Mouse (Mus musculus): ENCODE measurements around the gene Cers5.
"Not testable (repeated sequence)": the region's sequence is repeated elsewhere in the genome, so short reads cannot be mapped to it uniquely, and the experiment has no call there.

Gene Cers5

DNA sequence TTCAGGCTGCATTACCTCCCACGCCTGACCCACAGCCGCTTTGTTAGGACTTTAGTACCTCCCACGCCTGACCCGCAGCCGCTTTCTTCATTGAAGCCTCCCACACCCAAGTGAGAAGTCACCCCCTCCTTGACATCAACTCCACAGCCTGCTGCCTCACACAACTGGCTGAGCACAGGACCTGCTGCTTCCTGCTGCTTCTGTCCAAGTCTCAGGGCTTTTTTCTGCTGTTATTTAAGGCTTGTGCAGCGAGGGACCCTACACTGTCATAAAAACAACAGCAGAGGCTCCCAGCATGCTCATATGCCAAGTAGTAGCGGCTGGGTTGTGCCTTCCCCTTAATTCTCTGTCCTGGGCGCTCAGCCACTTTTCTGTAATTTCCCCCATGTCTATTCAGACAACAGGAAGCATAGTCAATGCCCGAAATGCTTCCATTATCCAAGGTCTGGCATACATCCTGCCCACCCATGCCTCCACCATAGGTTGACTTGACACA, 15.0 kb upstream of the Cers5 start:
- DNase-seq = no peak

DNA sequence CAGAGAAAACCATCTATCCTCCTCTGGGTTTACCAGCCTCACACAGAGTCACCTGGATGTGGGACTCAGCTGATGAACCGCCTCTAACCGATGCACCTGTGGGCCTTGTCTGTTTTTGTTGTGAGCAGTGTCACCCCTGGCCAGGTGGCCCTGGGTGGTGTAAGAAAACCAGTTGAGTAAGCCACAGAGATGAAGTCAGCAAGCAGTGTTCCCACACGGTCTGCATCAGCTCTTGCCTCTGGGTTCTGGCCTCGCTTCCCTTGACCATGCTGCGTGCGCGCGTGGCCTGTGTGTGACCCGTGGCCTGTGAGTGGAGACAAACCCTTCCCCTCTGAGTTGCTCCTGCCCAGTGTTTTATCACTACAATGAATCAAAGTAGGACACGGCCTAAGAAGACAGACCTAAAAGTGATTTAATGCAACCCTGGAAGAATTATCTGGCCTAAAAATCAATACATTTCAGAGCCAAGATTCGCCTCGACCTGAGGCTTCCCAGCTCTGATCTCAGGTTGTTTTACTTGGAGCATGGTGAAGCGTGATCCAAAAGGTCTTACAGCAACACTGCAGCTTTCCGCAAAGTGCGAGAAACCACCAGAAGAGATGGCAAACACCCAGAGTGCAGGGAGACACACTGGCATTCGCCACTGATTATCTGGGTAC, 6.1 kb upstream of the Cers5 start:
- no peak for DNase-seq

DNA sequence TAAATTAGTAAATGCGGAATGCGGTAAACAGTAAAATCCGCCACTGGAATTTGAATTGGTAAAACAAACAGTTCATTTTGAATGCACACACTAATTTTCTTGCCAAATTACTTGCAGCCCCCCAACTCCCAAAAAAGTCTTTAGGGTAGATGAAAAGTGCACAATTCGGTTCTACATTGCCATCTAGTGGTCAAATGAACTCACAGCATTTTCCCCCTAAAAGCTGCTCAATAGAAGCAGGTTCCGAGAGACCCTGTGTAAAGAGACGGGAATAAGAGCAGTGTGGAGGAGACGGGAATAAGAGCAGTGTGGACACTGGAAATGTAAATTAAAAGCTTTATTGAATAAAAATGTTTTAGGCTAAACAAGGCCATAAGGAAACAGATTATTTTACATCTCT, 5.5 kb upstream of the Cers5 start:
- peak in 1 of 2 experiments; percentile 33 for DNase-seq

DNA sequence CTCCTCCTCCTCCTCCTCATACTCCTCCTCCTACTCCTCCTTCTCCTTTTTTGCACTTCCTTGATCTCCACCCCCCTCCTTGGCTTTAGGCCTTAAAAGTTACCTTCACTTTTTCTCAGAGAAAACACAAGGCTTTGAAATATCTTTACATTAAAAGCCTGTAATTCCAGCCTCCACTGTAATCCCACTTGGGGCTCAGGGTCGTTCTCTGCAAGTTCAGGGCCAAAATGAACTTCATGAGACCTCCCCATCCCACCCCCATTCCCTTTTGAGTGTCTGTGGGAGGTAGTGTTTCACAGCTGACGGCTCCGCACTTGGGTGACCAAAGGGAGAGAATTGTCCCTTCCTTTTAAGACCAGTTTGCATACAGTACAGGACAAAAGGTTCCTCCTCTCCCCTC, 240 bp upstream of the Cers5 start:
- DNase-seq = no peak

DNA sequence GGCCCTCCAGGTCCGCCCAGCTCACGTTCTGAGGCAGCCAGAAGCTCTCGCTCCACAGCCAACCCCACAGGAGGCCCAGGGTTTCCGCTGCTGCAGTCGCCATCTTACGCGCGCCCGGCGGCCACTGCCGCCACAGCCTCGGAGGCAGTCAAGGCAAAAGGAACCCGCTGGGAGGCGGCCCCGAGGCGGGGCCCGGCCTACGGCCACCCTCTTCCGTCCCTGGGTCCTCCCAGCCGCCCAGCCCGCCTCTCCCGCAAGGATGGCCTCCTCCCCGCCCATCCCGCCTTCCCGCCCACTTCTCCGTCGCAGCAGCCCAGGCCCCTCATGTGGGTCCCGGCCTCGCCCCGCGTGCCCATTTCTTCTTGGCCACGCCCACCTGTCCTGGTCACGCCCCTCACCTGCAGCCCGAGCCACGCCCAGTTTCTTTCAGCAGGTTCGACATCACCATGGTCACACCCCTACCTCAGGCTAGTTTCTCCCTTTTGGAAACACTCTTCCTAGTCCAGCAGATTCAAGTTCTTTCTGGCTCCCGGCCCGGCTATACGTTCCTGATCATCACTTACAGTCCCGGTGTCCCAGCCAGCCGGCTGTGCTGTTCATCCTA, 306 bp downstream of the Cers5 start:
- DNase-seq = peak; percentile 77 to 82

DNA sequence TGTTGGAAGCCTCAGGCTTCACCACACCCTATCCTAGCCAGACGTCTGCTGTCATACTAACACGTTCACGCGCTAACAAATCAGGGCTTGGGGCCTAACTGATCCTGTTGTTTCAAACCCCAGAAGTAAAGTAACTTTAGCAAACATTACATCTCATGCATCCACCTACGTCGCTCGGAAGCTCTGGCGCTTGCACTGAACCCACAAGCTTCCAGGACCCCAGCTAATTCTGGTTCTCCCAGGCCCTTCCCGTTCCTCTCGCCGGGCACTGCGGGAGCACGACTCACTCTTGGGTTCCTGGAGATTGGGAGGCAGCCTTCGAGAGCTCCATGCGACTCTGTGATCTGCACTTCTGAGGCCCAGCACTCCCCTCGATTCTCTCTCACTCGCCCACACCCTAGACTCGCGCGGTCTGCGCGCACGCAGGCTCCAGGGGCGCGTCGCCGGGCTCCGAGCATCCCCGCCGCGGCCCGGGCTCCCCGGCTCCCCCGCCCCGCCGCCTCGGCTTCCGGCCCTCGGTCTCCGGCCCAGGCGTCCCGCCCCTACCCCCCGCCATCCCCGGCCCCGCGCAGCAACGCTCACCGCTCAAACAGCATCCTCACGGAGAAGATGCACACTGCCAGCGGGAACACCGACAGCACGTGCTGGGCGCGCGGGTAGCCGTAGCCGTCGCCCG, 946 bp downstream of the Cers5 start:
- no peak for DNase-seq

DNA sequence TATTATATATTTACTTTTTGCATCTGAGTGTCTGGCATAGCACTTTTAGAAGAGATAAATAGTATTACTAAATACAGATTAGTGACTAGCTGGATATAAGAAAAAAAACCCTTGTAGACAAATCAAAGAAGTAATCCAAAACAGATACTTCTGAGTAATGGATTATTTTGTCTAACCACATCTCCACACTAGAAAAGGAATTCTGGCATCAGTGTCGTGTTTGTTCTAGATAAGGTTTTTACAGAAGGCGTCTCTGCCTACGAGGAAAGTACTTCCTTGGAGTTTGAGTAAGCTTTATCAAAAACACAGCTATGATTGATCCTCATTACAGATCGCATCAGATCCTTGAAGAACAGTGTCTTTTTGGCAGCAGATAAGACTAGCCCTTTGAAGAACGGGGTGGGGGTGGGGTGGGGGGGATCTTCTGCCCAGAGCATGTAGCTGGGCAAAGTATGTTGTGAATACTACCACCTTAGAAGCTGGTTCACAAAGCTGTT, 1.6 kb downstream of the Cers5 start:
- no peak for DNase-seq

DNA sequence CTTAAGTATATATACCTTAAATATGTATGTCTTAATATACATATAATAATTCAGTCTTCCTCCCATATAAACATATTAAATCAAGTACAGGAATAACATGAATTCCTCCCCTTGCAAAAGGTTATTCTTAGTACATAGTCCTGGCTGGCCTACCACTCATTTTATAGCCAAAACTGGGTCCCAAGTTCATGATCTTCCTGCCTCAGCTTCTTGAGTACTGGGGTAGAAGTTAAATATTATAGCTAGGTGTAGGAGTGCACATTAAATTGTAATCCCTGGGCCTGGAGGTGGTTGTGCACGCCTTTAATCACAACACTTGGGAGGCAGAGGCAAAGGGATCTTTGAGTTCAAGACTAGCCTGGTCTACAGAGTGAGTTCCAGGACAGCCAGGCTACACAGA, 3.9 kb downstream of the Cers5 start:
- no peak for DNase-seq

DNA sequence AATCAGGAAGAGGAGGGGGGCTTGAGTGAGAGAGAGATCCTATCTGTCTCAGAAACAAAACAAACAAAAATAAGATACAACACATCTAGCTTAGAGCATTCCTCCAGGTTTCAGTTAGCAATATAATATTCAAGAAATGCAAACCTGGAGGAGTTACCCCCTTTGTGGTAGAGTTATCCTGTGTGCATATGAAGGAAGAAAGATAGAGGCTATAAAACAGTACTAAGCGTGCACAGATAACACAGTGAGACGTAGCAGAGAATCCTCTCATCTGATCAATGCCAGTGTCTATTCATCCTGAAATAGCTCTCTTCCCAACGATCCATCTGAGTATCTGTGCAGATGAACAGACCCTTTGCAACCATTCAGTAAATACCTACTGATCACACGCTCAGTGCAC, 5.2 kb downstream of the Cers5 start:
- no peak for DNase-seq

DNA sequence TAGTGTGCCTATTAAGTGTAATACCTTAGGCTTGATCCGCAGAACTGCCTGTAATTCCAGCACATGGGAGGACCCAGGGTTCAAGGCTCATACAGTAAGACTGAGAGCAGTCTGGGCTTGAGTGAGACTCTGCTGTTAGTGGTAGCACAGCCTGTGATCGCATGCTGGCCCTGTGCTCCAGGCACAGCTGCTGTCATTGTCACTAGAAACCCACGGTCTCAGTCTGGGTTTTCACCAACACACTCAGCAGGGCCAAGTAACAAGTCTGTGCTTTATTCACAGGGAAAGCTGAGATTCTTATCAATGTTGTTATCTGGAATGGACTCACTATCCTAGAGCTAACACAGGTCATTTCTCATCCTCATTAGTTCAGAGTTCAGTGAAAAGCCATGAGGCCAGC, 18.5 kb downstream of the Cers5 start:
- DNase-seq = no peak

DNA sequence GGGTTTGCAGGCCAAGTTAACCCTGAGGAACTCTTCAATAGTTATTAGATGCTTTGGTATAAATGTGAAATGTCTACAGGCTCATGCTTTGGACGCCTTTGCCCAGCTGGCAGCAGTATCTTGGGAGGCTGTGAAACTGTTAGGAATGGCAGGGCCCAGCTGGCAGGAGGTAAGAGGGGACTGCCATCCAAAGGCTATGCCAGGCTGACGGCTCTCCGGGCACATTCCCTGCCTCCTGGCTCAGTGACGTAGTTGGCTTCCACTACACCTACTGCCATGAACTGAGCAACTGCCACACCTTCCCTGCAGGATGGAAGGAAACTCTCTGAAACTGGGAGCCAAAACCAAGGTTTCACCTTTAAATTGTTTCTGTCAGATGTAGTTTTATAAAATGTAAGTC, 32.5 kb downstream of the Cers5 start:
- peak; percentile 26 to 45 for DNase-seq

DNA sequence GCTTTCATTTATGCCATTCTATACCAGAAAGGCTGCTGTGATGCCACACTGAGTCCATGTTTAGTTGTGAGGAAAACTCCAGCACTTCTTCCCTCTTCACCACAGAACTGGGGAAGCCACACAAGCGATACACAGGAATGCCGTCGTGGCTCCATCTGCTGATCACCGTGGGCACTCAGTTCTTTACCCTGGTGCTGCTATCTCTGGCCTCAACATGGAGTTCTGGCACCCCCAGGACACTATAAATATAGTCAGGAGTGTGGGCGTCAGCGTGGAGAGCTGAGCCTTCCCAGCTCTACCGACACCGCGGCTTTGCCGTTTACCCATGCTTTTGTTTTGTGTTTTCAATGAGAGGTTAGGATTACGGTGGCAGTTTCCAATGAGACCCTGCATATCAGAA, 36.0 kb downstream of the Cers5 start:
- no peak for DNase-seq

DNA sequence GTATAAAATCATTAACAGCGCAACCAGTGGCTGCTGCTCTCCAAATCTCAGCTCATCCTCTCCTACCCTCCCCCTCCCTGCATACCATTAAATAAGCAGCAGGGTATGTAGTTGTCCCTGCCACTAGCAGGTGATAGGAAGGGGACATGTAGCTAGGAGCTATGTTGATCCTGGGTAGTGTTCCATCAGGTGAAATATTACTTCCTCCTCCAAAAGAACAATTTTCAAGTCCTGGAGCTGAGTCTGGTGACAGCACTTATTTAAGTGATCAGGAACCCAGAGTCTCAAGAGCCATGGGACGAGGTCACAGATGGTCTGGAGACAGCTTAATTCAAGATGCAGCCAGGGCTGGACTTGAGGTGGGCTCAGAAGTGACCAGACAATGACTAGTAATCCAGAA, 37.1 kb downstream of the Cers5 start:
- peak; percentile 97 to 100 for DNase-seq

DNA sequence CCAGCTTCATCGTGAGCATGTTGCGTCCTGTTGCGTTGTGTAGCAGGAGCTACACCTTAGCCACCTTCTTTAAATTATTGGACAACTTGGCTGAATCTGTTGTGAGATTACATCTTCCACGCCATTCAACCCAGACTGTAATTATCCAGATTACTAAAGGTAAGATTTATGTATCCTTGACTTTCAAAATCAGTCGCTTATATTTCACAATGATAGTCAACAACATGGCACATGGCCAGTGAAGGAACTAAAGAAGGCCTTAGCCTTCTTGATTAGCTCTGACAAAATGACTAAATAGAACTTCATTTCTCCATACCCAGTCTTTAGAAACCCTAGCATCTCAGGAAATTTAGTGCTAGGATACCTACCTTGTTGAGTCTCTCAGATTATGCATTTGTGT, 39.5 kb downstream of the Cers5 start:
- no peak for DNase-seq

DNA sequence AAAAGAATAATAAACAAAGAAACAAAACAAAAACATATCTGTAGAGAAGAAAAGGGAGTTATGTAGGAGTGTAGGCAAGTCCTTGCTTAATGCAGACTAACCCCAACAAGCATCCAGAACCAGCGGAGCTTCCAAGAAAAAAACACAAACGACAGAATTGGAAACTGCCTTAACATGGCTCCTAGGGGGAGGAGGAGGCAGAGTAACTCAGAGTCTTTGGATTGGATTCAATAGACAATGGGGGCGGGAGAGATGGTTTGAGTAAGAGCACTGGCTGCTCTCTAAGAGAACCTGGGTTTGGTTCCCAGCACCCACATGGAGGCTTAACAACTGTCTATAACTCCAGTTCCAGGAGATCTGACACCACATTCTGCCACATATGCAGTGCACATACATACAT, 41.0 kb downstream of the Cers5 start:
- no peak for DNase-seq

DNA sequence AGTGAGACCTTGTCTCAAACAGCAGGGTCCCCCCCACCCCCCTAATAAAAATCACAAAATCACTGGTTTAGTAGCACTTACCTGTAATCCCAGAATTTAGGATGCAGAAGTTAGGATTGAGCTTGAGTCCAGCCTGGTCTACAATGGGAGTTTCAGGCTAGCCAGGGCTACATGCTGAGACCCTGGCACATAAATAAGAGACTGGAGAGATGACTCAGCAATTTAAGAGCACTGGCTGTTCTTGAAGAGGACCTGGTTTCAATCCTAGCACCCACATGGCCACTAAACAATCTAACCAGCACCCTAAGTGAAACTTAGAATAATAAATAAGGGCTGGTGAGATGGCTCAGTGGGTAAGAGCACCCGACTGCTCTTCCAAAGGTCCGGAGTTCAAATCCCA, 41.5 kb downstream of the Cers5 start:
- DNase-seq = no peak

DNA sequence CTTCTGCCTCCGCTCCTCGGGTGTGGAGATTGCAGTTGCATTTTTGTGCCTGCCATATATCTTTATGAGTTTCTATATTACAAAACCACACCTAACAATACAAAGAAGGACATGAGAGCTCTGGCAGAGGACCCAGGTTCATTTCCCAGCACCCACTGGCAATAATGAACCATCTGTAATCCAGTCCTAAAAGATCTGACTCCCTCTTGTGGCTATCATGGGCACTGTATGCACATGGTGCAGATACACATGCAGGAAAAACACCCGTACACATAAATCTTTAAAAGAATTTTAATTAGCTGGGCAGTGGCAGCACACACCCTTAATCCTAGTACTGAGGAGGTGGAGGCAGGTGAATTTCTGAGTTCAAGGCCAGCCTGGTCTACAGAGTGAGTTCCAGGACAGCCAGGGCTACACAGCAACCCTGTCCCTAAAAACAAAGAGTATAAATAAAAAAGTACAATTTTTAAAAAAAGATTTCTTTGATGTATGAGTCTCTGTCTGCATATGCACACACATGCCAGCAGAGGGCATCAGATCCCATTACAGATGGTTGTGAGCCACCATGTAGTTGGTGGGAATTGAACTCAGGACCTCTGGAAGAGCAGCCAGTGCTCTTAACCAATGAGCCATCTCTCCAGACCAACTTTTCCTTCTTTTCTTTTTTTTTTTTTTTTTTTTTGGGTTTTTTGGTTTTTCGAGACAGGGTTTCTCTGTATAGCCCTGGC, 43.5 kb downstream of the Cers5 start:
- no peak for DNase-seq

DNA sequence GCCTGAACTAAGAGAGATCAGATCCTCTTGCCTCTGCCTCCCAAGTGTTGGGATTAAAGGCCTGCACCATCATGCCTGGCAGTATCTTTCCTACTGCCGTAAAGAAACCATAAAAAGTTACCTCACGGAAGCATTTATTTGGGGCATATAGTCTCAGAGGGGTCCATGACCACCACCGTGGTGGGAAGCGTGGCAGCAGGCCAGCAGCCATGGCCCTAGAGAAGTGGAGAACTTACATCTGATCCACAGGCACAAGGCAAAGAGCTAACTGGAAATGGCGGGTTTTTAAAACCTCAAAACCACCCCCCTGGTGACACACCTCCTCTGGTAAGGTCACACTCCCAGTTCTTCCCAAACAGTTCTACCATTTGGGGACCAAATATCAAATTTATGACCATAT, 44.5 kb downstream of the Cers5 start:
- no peak for DNase-seq

DNA sequence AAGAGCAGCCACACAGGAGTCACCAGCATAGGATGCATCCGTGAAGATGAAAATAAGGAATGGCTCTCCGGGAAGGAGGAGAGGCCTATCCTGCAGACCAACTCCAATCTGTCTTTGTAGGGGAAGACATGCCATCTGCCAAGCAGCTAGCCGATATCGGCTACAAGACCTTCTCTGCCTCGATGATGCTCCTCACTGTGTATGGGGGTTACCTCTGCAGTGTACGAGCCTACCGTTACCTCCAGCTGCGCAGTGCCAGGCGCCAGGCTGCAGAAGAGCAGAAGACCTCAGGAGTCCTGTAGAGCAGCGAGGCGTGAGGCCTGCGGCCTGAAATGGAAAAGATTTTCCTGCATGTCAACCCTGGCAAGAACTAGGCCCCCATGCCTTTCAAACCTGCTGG, 45.2 kb downstream of the Cers5 start:
- no peak for DNase-seq

DNA sequence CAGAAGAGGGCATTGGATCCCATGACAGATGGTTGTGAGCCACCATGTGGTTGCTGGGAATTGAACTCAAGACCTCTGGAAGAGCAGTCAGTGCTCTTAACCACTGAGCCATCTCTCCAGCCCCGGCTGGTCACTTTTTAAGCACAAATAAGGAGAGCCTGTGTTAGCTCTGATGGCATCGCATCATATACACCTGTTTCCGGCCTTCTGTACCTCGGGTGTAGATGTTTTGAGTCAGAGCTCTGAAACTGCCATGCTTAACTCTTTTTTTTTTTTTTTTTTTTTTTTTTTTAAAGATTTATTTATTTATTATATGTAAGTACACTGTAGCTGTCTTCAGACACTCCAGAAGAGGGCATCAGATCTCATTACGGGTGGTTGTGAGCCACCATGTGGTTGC, 45.6 kb downstream of the Cers5 start:
- not testable (repeated sequence) for DNase-seq

DNA sequence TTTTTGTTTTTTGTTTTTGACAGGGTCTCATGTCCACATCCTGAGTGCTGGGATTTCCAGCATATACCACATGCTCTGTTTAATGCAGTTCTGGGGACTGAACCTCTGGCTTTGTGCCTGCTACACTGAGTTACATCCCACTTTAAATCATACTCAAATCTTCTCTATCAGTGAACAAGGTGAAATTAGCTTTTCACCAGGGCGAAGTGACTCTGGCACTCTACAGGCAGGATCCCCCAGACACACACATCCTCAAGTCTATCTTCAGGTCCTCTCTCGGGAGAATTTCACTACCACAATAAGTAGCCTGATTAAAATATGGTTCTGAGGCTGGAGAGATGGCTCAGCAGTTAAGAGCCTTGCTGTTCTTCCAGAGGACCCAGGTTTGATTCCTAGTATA, 46.1 kb downstream of the Cers5 start:
- DNase-seq = no peak

DNA sequence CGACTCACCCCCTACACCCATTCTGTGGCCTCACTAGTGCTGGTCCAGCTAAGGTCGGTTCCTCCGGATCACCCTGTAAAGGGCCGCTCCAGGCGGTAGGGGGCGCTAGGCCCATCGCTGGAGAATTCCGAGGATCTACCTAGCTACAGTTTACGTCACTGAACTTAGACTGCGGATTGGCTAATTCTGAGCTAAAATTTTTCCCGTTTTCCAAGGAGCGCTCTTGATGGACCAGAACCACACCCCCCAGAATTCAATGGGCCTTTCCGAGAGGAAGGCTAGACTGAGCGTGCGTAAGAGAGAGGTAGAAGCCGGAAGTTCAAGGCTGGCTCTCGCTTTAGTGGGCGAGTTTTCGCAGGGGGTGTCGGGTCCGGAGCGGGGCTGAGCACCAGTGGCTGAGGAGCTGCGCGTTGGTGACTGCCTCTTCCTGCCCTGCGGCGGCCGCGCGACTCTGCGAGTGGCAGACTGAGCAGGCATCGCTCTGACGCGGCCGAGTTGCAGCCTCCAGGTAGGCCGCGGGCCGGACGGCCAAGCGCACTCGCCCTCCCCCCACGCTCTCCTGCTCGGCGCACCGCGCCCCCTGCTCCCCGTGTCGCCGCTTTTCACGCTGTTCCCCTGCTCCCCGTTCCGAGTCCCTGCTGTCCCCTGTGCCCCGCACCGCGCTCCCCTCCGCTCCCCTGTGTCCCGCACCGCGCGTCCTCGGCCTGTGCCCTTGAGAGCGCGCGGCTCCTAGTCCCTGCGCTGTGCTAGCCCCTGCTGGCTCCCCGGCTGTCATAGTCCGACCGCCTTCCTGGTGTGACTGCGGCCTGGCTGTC, 47.1 kb downstream of the Cers5 start, which contains the start of gene Cox14:
Cox14 (plus strand) TSS at position 278 of the 815 bp plus-strand sequence.
- peak; percentile 95 to 98 for DNase-seq

All from cerebellum, postnatal 36 days (tissue).